Mouse (Mus musculus): ENCODE data around the gene Rerg. TPM values are rescaled to one million over a fixed set of nuclear protein-coding genes. Genes with fewer than 3 reads are reported as not detected.

The Rerg gene
- polyA plus RNA-seq, 1 experiment: 9.2 TPM

- no peak for TF ChIP-seq CTCF (IDR thresholded peaks at IDR 0.05; ENCODE audit: insufficient read depth, low read length)
- TF ChIP-seq POLR2A (IDR thresholded peaks at IDR 0.05; ENCODE audit: borderline replicate concordance, extremely low read depth, low read depth, low read length): peak; percentile 47; the same call in 1 of the 2 replicates
- WGBS: 0% methylated on average over 10 of the region's 11 CpGs
- DNase-seq: no peak
- Histone ChIP-seq H3K4me1 (ENCODE audit: control insufficient read depth, insufficient read depth, low read length) (peaks cover 7% of the 10 kb centered on the region), H3K4me3 (replicated peaks; ENCODE audit: extremely low read depth, low read depth, low read length) (peak overlapping the region; percentile 13)
Observed at GRCm38 (mm10) chr6:137142796-137143195, 27.5 kb downstream of the Rerg start.

GRCm38 (mm10) chr6:137141247-137141820 is 29.0 kb downstream of the Rerg start:
- WGBS: 63% methylated on average over 5 of the region's 5 CpGs
- Histone ChIP-seq H3K4me3 (replicated peaks; ENCODE audit: extremely low read depth, low read depth, low read length) (no peak overlapping the region), H3K4me1 (ENCODE audit: control insufficient read depth, insufficient read depth, low read length) (peaks cover 7% of the 10 kb centered on the region)
- no peak for TF ChIP-seq CTCF (IDR thresholded peaks at IDR 0.05; ENCODE audit: insufficient read depth, low read length)
- no peak for TF ChIP-seq POLR2A (IDR thresholded peaks at IDR 0.05; ENCODE audit: borderline replicate concordance, extremely low read depth, low read depth, low read length)
- DNase-seq: no peak

GRCm38 (mm10) chr6:137138822-137139221 is 31.5 kb downstream of the Rerg start:
- WGBS: 53% methylated on average over 8 of the region's 8 CpGs
- no peak for DNase-seq
- Histone ChIP-seq H3K4me3 (replicated peaks; ENCODE audit: extremely low read depth, low read depth, low read length) (no peak overlapping the region), H3K4me1 (ENCODE audit: control insufficient read depth, insufficient read depth, low read length) (peaks cover 8% of the 10 kb centered on the region)
- TF ChIP-seq POLR2A (IDR thresholded peaks at IDR 0.05; ENCODE audit: borderline replicate concordance, extremely low read depth, low read depth, low read length) (no peak), CTCF (IDR thresholded peaks at IDR 0.05; ENCODE audit: insufficient read depth, low read length) (no peak)

- Histone ChIP-seq H3K4me1 (ENCODE audit: control insufficient read depth, insufficient read depth, low read length) (peaks cover 8% of the 10 kb centered on the region), H3K4me3 (replicated peaks; ENCODE audit: extremely low read depth, low read depth, low read length) (no peak overlapping the region)
- no peak for TF ChIP-seq POLR2A (IDR thresholded peaks at IDR 0.05; ENCODE audit: borderline replicate concordance, extremely low read depth, low read depth, low read length)
- TF ChIP-seq CTCF (IDR thresholded peaks at IDR 0.05; ENCODE audit: insufficient read depth, low read length): no peak
- WGBS: 34% methylated on average over 3 of the region's 3 CpGs
- no peak for DNase-seq
Observed at GRCm38 (mm10) chr6:137138391-137138790, 31.9 kb downstream of the Rerg start.

- Histone ChIP-seq H3K4me1 (ENCODE audit: control insufficient read depth, insufficient read depth, low read length) (peaks cover 5% of the 10 kb centered on the region), H3K4me3 (replicated peaks; ENCODE audit: extremely low read depth, low read depth, low read length) (no peak overlapping the region)
- WGBS: 74% methylated on average over 4 of the region's 4 CpGs
- TF ChIP-seq CTCF (IDR thresholded peaks at IDR 0.05; ENCODE audit: insufficient read depth, low read length) (no peak), POLR2A (IDR thresholded peaks at IDR 0.05; ENCODE audit: borderline replicate concordance, extremely low read depth, low read depth, low read length) (no peak)
- no peak for DNase-seq
Observed at GRCm38 (mm10) chr6:137136401-137136800, 33.9 kb downstream of the Rerg start.

- WGBS: 55% methylated on average over 20 of the region's 20 CpGs
- Histone ChIP-seq H3K4me3 (replicated peaks; ENCODE audit: extremely low read depth, low read depth, low read length) (no peak overlapping the region), H3K4me1 (ENCODE audit: control insufficient read depth, insufficient read depth, low read length) (peaks cover 5% of the 10 kb centered on the region)
- TF ChIP-seq POLR2A (IDR thresholded peaks at IDR 0.05; ENCODE audit: borderline replicate concordance, extremely low read depth, low read depth, low read length) (no peak), CTCF (IDR thresholded peaks at IDR 0.05; ENCODE audit: insufficient read depth, low read length) (no peak)
- DNase-seq: no peak
Observed at GRCm38 (mm10) chr6:137135506-137136391, 34.5 kb downstream of the Rerg start.

- Histone ChIP-seq H3K4me3 (replicated peaks; ENCODE audit: extremely low read depth, low read depth, low read length) (no peak overlapping the region), H3K4me1 (ENCODE audit: control insufficient read depth, insufficient read depth, low read length) (peaks cover 10% of the 10 kb centered on the region)
- TF ChIP-seq POLR2A (IDR thresholded peaks at IDR 0.05; ENCODE audit: borderline replicate concordance, extremely low read depth, low read depth, low read length) (no peak), CTCF (IDR thresholded peaks at IDR 0.05; ENCODE audit: insufficient read depth, low read length) (no peak)
- WGBS: 82% methylated on average over 1 of the region's 1 CpGs
- DNase-seq: no peak
Observed at GRCm38 (mm10) chr6:137131794-137132193, 38.5 kb downstream of the Rerg start.

- no peak overlapping the region for H3K4me3 ChIP-seq (replicated peaks; ENCODE audit: extremely low read depth, low read depth, low read length)
- TF ChIP-seq POLR2A (IDR thresholded peaks at IDR 0.05; ENCODE audit: borderline replicate concordance, extremely low read depth, low read depth, low read length): no peak
- TF ChIP-seq CTCF (IDR thresholded peaks at IDR 0.05; ENCODE audit: insufficient read depth, low read length): no peak
- H3K4me1 ChIP-seq (ENCODE audit: control insufficient read depth, insufficient read depth, low read length): peaks cover 13% of the 10 kb centered on the region
- WGBS: 62% methylated on average over 6 of the region's 6 CpGs
- DNase-seq: no peak
Observed at GRCm38 (mm10) chr6:137131349-137131748, 38.9 kb downstream of the Rerg start.

GRCm38 (mm10) chr6:137126861-137127260 is 43.4 kb downstream of the Rerg start:
- Histone ChIP-seq H3K4me3 (replicated peaks; ENCODE audit: extremely low read depth, low read depth, low read length) (no peak overlapping the region), H3K4me1 (ENCODE audit: control insufficient read depth, insufficient read depth, low read length) (peaks cover 14% of the 10 kb centered on the region)
- no peak for DNase-seq
- TF ChIP-seq CTCF (IDR thresholded peaks at IDR 0.05; ENCODE audit: insufficient read depth, low read length) (no peak), POLR2A (IDR thresholded peaks at IDR 0.05; ENCODE audit: borderline replicate concordance, extremely low read depth, low read depth, low read length) (no peak)
- WGBS: 37% methylated on average over 5 of the region's 5 CpGs
